Mouse (Mus musculus): ENCODE data around the gene Chst15.

DNA sequence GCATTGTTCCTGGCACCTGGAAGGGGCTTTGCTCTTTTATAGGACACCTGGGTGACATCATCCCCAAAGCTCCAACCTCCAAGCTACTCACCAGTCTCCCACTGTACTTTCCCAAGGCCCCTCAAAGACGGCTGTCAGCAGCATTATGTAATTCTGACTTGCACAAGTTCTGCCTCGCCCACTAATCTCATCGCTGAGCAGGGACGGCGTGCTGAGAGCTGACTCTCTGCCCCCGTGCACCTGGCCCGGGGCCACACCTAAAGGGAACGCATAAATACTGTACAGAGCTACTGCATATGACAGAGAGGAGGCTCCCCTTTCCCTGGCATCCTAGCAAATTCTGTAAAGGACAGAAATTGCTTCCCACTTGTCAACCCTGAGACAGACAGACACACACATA, 4.6 kb downstream of the Chst15 start:
- no peak for TF ChIP-seq CTCF (IDR thresholded peaks at IDR 0.05)
- no peak for TF ChIP-seq EP300 (IDR thresholded peaks at IDR 0.05)
